Mouse (Mus musculus) kidney, postnatal 0 days (tissue): ENCODE data around the gene Reg3b. TPM values are rescaled to one million over a fixed set of nuclear protein-coding genes. Genes with fewer than 3 reads are reported as not detected.
"Not testable (repeated sequence)": the region's sequence is repeated elsewhere in the genome, so short reads cannot be mapped to it uniquely, and the experiment has no call there.

Experiments
- ATAC-seq: fragments of 200-750 bp; cut with Nextera tagmentation; replicated peaks from 2 replicates; pipeline ENCODE4 v1.8.0; 2017; ENCODE audit warnings: low read depth, moderate number of reproducible peaks, moderate TSS enrichment, moderate library complexity; ENCODE audit not compliant: low FRiP score
- DNase-seq: peaks from one replicate; pipeline ENCODE4 v3.0.0-alpha.2; 2016; ENCODE audit warnings: low spot score
- H3K27ac ChIP-seq: fragments of 300-500 bp; sonication (generic); 2 replicates; pipeline ENCODE4 v1.5.1; 2014; ENCODE audit warnings: mild to moderate bottlenecking
- H3K27me3 ChIP-seq: fragments of 300-500 bp; sonication (generic); 2 replicates; pipeline ENCODE4 v1.6.1; 2014; ENCODE audit warnings: low read length, mixed read lengths; ENCODE audit not compliant: insufficient read depth
- H3K36me3 ChIP-seq: fragments of 300-500 bp; sonication (generic); 2 replicates; pipeline ENCODE4 v1.6.1; 2014; ENCODE audit warnings: low read length, mixed read lengths; ENCODE audit not compliant: insufficient read depth
- H3K4me1 ChIP-seq: fragments of 300-500 bp; sonication (generic); replicated peaks from 2 replicates; pipeline ENCODE4 v1.6.1; 2014; ENCODE audit warnings: antibody characterized with exemption, low read length, mixed read lengths; ENCODE audit not compliant: insufficient read depth
- H3K4me2 ChIP-seq: fragments of 300-500 bp; sonication (generic); 2 replicates; pipeline ENCODE4 v1.6.1; 2014; ENCODE audit warnings: mild to moderate bottlenecking, low read length, moderate library complexity, mixed read lengths
- H3K4me3 ChIP-seq: fragments of 300-500 bp; sonication (generic); replicated peaks from 2 replicates; pipeline ENCODE4 v1.5.1; 2014; ENCODE audit warnings: low read depth, low read length
- H3K9ac ChIP-seq: fragments of 300-500 bp; sonication (generic); 2 replicates; pipeline ENCODE4 v1.6.1; 2014; ENCODE audit warnings: low read depth, low read length
- H3K9me3 ChIP-seq: fragments of 300-500 bp; sonication (generic); replicated peaks from 2 replicates; pipeline ENCODE4 v1.6.1; 2016; ENCODE audit warnings: low read length, inconsistent platforms, mixed read lengths
- CTCF ChIP-seq: IDR thresholded peaks from 2 replicates; pipeline ENCODE4 v1.5.1; 2016; ENCODE audit warnings: antibody characterized with exemption, low read depth, mild to moderate bottlenecking, moderate library complexity
- WGBS: fragments of 180-500 bp; shearing (Covaris S2); extraction: QIAGEN DNeasy Blood & Tissue Kit; methylation state at CpG from one replicate; pipeline ENCODE4 v1.1.7; 2014; 5-methylcytosine and 5-hydroxymethylcytosine counted together
- polyA plus RNA-seq: library from polyadenylated mRNA; unstranded; fragments of >200 nt; fragmentation: Nextera tagmentation; extraction: Ambion mirVana; gene quantifications from 2 replicates; pipeline ENCODE4 v1.2.1, GENCODE M21; 2015

The Reg3b gene
- polyA plus RNA-seq, 1 experiment from 2014 or later, result not detected

DNA sequence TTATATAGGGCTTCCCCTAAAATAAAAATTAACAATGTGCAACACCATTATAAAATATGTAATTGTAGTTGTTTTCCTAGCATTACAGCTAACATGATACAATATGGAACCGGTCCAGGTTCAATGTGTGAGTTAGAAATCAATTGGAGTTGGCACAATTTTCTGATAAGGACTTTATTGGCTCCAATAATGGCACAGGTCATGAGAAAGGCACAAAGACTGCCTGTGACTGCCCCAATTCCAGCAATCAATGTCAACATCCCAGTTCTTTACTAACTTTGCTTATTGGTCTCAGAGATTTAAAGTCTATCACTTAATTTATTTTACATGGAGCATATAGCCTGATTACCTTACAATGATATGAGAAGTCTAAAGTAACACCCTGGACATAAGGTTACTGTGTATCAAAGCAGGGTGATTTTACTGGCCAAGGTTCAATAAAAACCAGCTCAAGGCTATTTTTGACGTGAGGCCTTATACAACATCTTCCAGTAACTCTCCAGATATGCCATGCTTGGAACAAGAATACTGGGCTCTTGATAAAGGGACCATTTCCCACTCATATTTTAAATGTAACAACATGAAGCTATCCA, 8.4 kb upstream of the Reg3b start:
- H3K27me3 ChIP-seq, result no peaks in the 10 kb centered on the region
- no peaks in the 10 kb centered on the region for H3K9me3 ChIP-seq
- no peak overlapping the region for H3K27ac ChIP-seq
- no peaks in the 10 kb centered on the region for H3K4me1 ChIP-seq
- H3K4me2 ChIP-seq, result no peak overlapping the region
- H3K9ac ChIP-seq, result no peak overlapping the region
- H3K36me3 ChIP-seq, result no peaks in the 10 kb centered on the region
- TF ChIP-seq CTCF, result no peak
- WGBS, result 60% methylated on average over 2 of the region's 2 CpGs
- no peak overlapping the region for H3K4me3 ChIP-seq
- ATAC-seq, result no peak
- no peak for DNase-seq

- H3K4me2 ChIP-seq, result no peak within 1 kb of the TSS
- no peaks in the 10 kb centered on the region for H3K27me3 ChIP-seq
- DNase-seq, result no peak
- H3K9ac ChIP-seq, result no peak within 1 kb of the TSS
- H3K36me3 ChIP-seq, result no peaks in the 10 kb centered on the region
- no peak within 1 kb of the TSS for H3K4me3 ChIP-seq
- no peaks in the 10 kb centered on the region for H3K4me1 ChIP-seq
- TF ChIP-seq CTCF, result no peak
- no peak for ATAC-seq
- 64% methylated on average over 2 of the region's 2 CpGs for WGBS
- no peaks in the 10 kb centered on the region for H3K9me3 ChIP-seq
- H3K27ac ChIP-seq, result no peak within 1 kb of the TSS
These were observed 8.3 kb downstream of the Reg3b start, which contains the start of gene Reg3d for GRCm38 (mm10) chr6:78378765-78379164. Gene Reg3d (minus strand): TSS chr6:78378865.

- Histone ChIP-seq H3K27ac (no peak within 1 kb of the TSS), H3K4me3 (no peak within 1 kb of the TSS), H3K9me3 (no peaks in the 10 kb centered on the region), H3K27me3 (no peaks in the 10 kb centered on the region), H3K4me1 (no peaks in the 10 kb centered on the region), H3K4me2 (no peak within 1 kb of the TSS), H3K9ac (no peak within 1 kb of the TSS), H3K36me3 (no peaks in the 10 kb centered on the region)
- no peak for TF ChIP-seq CTCF
- DNase-seq, result no peak
- ATAC-seq, result no peak
These were observed 10.0 kb downstream of the Reg3b start, which contains the start of gene Reg3a for GRCm38 (mm10) chr6:78380409-78380808. Gene Reg3a (plus strand): TSS chr6:78380709.

DNA sequence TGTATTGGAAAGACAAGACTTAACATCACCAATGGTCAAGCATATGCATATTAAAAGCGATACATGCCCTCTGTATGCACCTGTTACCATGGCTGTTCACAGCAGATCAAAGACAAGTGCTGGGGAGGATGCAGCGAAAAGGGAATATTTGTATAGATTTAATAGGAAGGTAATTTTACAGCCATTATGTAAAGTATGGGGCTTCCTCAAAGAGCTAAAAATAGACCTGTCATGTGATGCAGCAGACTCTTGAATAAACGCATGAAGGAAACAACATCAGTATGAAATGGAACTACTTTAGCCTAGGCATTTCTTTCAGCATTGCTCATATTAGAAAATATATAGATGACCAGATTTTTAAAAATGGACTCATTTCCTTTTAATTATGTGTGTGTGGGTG, 15.2 kb downstream of the Reg3b start:
- H3K36me3 ChIP-seq, result no peaks in the 10 kb centered on the region
- no peaks in the 10 kb centered on the region for H3K9me3 ChIP-seq
- no peak overlapping the region for H3K4me3 ChIP-seq
- TF ChIP-seq CTCF, result no peak
- no peaks in the 10 kb centered on the region for H3K27me3 ChIP-seq
- ATAC-seq (no peak), DNase-seq (no peak)
- 81% methylated on average over 3 of the region's 3 CpGs for WGBS
- H3K4me1 ChIP-seq, result no peaks in the 10 kb centered on the region
- H3K27ac ChIP-seq, result no peak overlapping the region
- H3K4me2 ChIP-seq, result no peak overlapping the region
- H3K9ac ChIP-seq, result no peak overlapping the region

DNA sequence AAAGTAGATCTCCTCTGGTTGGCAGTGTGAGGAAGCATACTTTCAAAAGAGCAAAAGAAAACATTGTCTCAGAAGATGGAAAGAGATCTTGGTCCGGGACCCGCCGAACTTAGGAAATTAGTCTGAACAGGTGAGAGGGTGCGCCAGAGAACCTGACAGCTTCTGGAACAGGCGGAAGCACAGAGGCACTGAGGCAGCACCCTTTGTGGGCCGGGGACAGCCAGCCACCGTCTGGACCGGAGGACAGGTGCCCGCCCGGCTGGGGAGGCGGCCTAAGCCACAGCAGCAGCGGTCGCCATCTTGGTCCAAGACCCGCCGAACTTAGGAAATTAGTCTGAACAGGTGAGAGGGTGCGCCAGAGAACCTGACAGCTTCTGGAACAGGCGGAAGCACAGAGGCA, 24.9 kb downstream of the Reg3b start, which contains the start of gene Reg2:
Gene Reg2 (plus strand): TSS at position 301 of the 400 bp plus-strand sequence.
- DNase-seq, H3K36me3 ChIP-seq, H3K4me1 ChIP-seq, ATAC-seq, H3K27me3 ChIP-seq, H3K9me3 ChIP-seq, H3K27ac ChIP-seq, H3K4me3 ChIP-seq, H3K4me2 ChIP-seq, H3K9ac ChIP-seq: not testable (repeated sequence)
- whole genome bisulfite sequencing, result 99% methylated on average over 4 of the region's 17 CpGs

GRCm38 (mm10) chr6:78422411-78422810, 52.0 kb downstream of the Reg3b start, which contains the start of gene Reg1:
Gene Reg1 (plus strand): TSS chr6:78422711.
- H3K9ac ChIP-seq, H3K36me3 ChIP-seq, H3K9me3 ChIP-seq, ATAC-seq, H3K4me3 ChIP-seq, H3K27ac ChIP-seq, H3K4me1 ChIP-seq, DNase-seq, H3K4me2 ChIP-seq, H3K27me3 ChIP-seq: not testable (repeated sequence)

Other genes starting within 250 kb of the Reg3b start
- gene Reg3d, start 8.2 kb downstream of the Reg3b start, polyA plus RNA-seq, result not detected in 2 replicates
- not detected in 2 replicates for gene Reg3a, start 10.1 kb downstream of the Reg3b start, polyA plus RNA-seq
- gene Reg2, start 25.0 kb downstream of the Reg3b start, polyA plus RNA-seq, result not detected in 2 replicates
- gene Reg1, start 52.1 kb downstream of the Reg3b start, polyA plus RNA-seq, result not detected in 2 replicates
- 0.16 TPM in 1 of 2 replicates, not detected in the other for gene Reg3g, start 98.2 kb downstream of the Reg3b start, polyA plus RNA-seq